Mouse (Mus musculus): ENCODE results near the gene Olfr99. TPM values are rescaled to one million over a fixed set of nuclear protein-coding genes. Genes with fewer than 3 reads are reported as not detected.

Olfr99 gene
- polyA plus RNA-seq, 1 experiment from 2014 or later: not detected

Other genes starting within 250 kb of the Olfr99 start
- 19.7 and 21.8 TPM in 2 replicates for gene Gabbr1, start 237.5 kb downstream of the Olfr99 start, polyA plus RNA-seq (2014; fragmentation: Nextera tagmentation; extraction: Ambion mirVana)
- not detected in 2 replicates for gene Olfr90, start 195.0 kb downstream of the Olfr99 start, polyA plus RNA-seq (2014; fragmentation: Nextera tagmentation; extraction: Ambion mirVana)
- 0.13 TPM in 2 replicates for gene Olfr91, start 185.2 kb downstream of the Olfr99 start, polyA plus RNA-seq (2014; fragmentation: Nextera tagmentation; extraction: Ambion mirVana)
- not detected in 2 replicates for gene Olfr92, start 163.4 kb downstream of the Olfr99 start, polyA plus RNA-seq (2014; fragmentation: Nextera tagmentation; extraction: Ambion mirVana)
- gene Olfr93, start 122.0 kb downstream of the Olfr99 start, polyA plus RNA-seq (2014; fragmentation: Nextera tagmentation; extraction: Ambion mirVana): not detected in 2 replicates
- not detected in 2 replicates for gene Ubd, start 89.6 kb downstream of the Olfr99 start, polyA plus RNA-seq (2014; fragmentation: Nextera tagmentation; extraction: Ambion mirVana)
- gene Olfr94, start 82.5 kb downstream of the Olfr99 start, polyA plus RNA-seq (2014; fragmentation: Nextera tagmentation; extraction: Ambion mirVana): not detected in 2 replicates
- not detected in 2 replicates for gene Olfr95, start 70.3 kb downstream of the Olfr99 start, polyA plus RNA-seq (2014; fragmentation: Nextera tagmentation; extraction: Ambion mirVana)
- not detected in 2 replicates for gene Olfr96, start 63.3 kb downstream of the Olfr99 start, polyA plus RNA-seq (2014; fragmentation: Nextera tagmentation; extraction: Ambion mirVana)
- gene Olfr97, start 46.1 kb downstream of the Olfr99 start, polyA plus RNA-seq (2014; fragmentation: Nextera tagmentation; extraction: Ambion mirVana): not detected in 2 replicates
- gene Olfr98, start 19.7 kb downstream of the Olfr99 start, polyA plus RNA-seq (2014; fragmentation: Nextera tagmentation; extraction: Ambion mirVana): not detected in 2 replicates
- 1.7 and 2.5 TPM in 2 replicates for gene H2-M3, start 13.2 kb downstream of the Olfr99 start, polyA plus RNA-seq (2014; fragmentation: Nextera tagmentation; extraction: Ambion mirVana)
- gene Olfr101, start 20.9 kb upstream of the Olfr99 start, polyA plus RNA-seq (2014; fragmentation: Nextera tagmentation; extraction: Ambion mirVana): not detected in 2 replicates
- not detected in 2 replicates for gene Olfr102, start 33.6 kb upstream of the Olfr99 start, polyA plus RNA-seq (2014; fragmentation: Nextera tagmentation; extraction: Ambion mirVana)
- gene Olfr103, start 56.2 kb upstream of the Olfr99 start, polyA plus RNA-seq (2014; fragmentation: Nextera tagmentation; extraction: Ambion mirVana): not detected in 2 replicates
- not detected in 2 replicates for gene Olfr104-ps, start 76.1 kb upstream of the Olfr99 start, polyA plus RNA-seq (2014; fragmentation: Nextera tagmentation; extraction: Ambion mirVana)
- gene Olfr105-ps, start 95.6 kb upstream of the Olfr99 start, polyA plus RNA-seq (2014; fragmentation: Nextera tagmentation; extraction: Ambion mirVana): not detected in 2 replicates
- not detected in 2 replicates for gene Olfr106-ps, start 106.9 kb upstream of the Olfr99 start, polyA plus RNA-seq (2014; fragmentation: Nextera tagmentation; extraction: Ambion mirVana)
- gene Olfr107, start 115.8 kb upstream of the Olfr99 start, polyA plus RNA-seq (2014; fragmentation: Nextera tagmentation; extraction: Ambion mirVana): not detected in 2 replicates
- not detected in 2 replicates for gene Olfr108, start 162.0 kb upstream of the Olfr99 start, polyA plus RNA-seq (2014; fragmentation: Nextera tagmentation; extraction: Ambion mirVana)
- gene Olfr109, start 175.5 kb upstream of the Olfr99 start, polyA plus RNA-seq (2014; fragmentation: Nextera tagmentation; extraction: Ambion mirVana): not detected in 2 replicates
- gene H2-M2, start 200.1 kb upstream of the Olfr99 start, polyA plus RNA-seq (2014; fragmentation: Nextera tagmentation; extraction: Ambion mirVana): not detected in 2 replicates
- gene Olfr110, start 209.0 kb upstream of the Olfr99 start, polyA plus RNA-seq (2014; fragmentation: Nextera tagmentation; extraction: Ambion mirVana): not detected in 2 replicates
- gene Olfr111, start 224.6 kb upstream of the Olfr99 start, polyA plus RNA-seq (2014; fragmentation: Nextera tagmentation; extraction: Ambion mirVana): not detected in 2 replicates